In the genomic region with DNA sequence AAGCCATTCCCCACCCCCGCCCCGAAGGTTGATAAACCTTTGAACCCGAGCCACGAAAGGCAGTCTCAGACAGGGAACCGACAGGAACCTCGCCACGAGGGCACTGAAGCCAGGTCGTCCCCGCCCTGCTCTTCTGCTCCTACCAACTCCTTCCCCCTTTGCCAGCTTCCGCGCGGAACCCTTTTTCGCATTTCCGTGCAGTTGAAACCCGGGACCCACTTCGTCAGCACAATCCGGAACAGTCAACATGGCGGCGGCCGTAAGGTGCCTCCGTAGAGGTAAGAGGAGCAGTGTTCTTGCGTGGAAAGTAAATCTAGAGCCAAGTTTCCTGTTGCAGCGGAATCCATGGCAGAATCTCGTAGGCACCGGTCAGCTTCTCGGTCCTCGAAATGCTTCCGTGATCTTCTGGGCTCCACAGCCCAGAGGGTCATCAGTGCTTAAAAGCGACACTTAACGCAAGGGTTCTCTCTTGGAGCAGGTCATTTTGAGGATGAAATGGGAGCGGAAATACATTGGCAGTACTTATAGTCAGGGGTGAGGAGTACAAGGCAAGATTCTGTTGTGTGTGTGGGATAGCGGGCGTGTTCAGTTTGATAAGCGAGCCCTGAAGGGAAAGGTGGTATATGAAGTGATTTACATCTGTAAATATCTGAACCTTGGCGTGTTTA, we compare ENCODE assay signal across 8 mouse cellular contexts. TPM values are rescaled to one million over a fixed set of nuclear protein-coding genes. Genes with fewer than 3 reads are reported as not detected.
A peak's percentile ranks its signal among the peaks of the same experiment; 100 is the strongest.
DNase-seq lines count a peak whose midpoint lies in the region; ATAC-seq and TF ChIP-seq lines count a peak whose summit lies in the region.

No protein-coding gene starts in this region.

- intact Hi-C loops in heart, adult 2 months (cut with DNase I) = loop anchor here (1.0 to 5.0 kb wide), 4 partner anchors 15 to 118 kb away; no protein-coding TSS in a partner anchor

- DNase-seq in 3T3-L1 (ENCODE audit: low read depth, low spot score) = peak; percentile 95
- peak; percentile 73 to 85 for DNase-seq in adrenal gland, postnatal 4 days (ENCODE audit: low spot score in 2 of 2)
- DNase-seq in embryonic facial prominence, embryonic 14.5 days (ENCODE audit: low spot score) = peak; percentile 96
- DNase-seq in heart, adult 2 months = peak; percentile 92 to 94
- DNase-seq in kidney, adult 8-10 months = peak; percentile 92 to 94
- peak; percentile 88 to 91 for DNase-seq in spleen, postnatal 10 days (ENCODE audit: low spot score in 2 of 2)

- H3K4me3 ChIP-seq in embryonic facial prominence, embryonic 14.5 days (ENCODE audit: low read depth, low read length) = peak overlapping the region; percentile 65
- peak overlapping the region; percentile 84 for H3K4me3 ChIP-seq in heart, adult 2 months
- peak overlapping the region; percentile 78 for H3K4me3 ChIP-seq in limb, embryonic 13.5 days
- H3K4me3 ChIP-seq in midbrain, embryonic 16.5 days (ENCODE audit: low read depth, low read length) = peak overlapping the region; percentile 53

- TF ChIP-seq EP300 in heart, adult 2 months (IDR thresholded peaks at IDR 0.05; ENCODE audit: insufficient read depth, low read depth, low read length) = peak; percentile 93

- H3K27ac ChIP-seq in embryonic facial prominence, embryonic 14.5 days (replicated peaks; ENCODE audit: low read depth, low read length) = peak overlapping the region; percentile 83
- peak overlapping the region; percentile 91 for H3K27ac ChIP-seq in heart, adult 2 months
- peak overlapping the region; percentile 72; the same call in 1 of the 2 replicates for H3K27ac ChIP-seq in limb, embryonic 13.5 days
- peak overlapping the region; percentile 64 for H3K27ac ChIP-seq in midbrain, embryonic 16.5 days (ENCODE audit: low read length)

- peak; percentile 97 for TF ChIP-seq POLR2A in heart, adult 2 months (IDR thresholded peaks at IDR 0.05; ENCODE audit: insufficient read depth, low read depth, low read length)

- ATAC-seq in embryonic facial prominence, embryonic 14.5 days (ENCODE audit: low read depth) = peak; percentile 97
- peak; percentile 95 for ATAC-seq in limb, embryonic 13.5 days (ENCODE audit: low FRiP score, low read depth)
- ATAC-seq in midbrain, embryonic 16.5 days = peak; percentile 98

- peak overlapping the region; percentile 73 for H3K9ac ChIP-seq in embryonic facial prominence, embryonic 14.5 days (ENCODE audit: low read depth, low read length)
- peak overlapping the region; percentile 53 for H3K9ac ChIP-seq in heart, adult 2 months (ENCODE audit: low read depth, low read length)
- H3K9ac ChIP-seq in limb, embryonic 13.5 days = peak overlapping the region; percentile 75
- H3K9ac ChIP-seq in midbrain, embryonic 16.5 days (ENCODE audit: low read depth, low read length) = peak overlapping the region; percentile 75

- H3K27me3 ChIP-seq in embryonic facial prominence, embryonic 14.5 days (replicated peaks; ENCODE audit: control insufficient read depth, insufficient read depth, low read length) = no peaks in the 10 kb centered on the region
- H3K27me3 ChIP-seq in heart, adult 2 months (ENCODE audit: control insufficient read depth, insufficient read depth, low read length) = no peaks in the 10 kb centered on the region
- no peaks in the 10 kb centered on the region for H3K27me3 ChIP-seq in limb, embryonic 13.5 days
- H3K27me3 ChIP-seq in midbrain, embryonic 16.5 days (ENCODE audit: control insufficient read depth, insufficient read depth, low read depth, low read length) = no peaks in the 10 kb centered on the region

- H3K79me2 ChIP-seq in heart, adult 2 months (replicated peaks; ENCODE audit: control insufficient read depth, insufficient read depth, low read length) = no peaks in the 10 kb centered on the region

- peaks cover 13% of the 10 kb centered on the region for H3K36me3 ChIP-seq in embryonic facial prominence, embryonic 14.5 days (ENCODE audit: control insufficient read depth, insufficient read depth, low read length)
- H3K36me3 ChIP-seq in heart, adult 2 months (ENCODE audit: control insufficient read depth, insufficient read depth, low read length) = peaks cover 3% of the 10 kb centered on the region
- peaks cover 15% of the 10 kb centered on the region for H3K36me3 ChIP-seq in limb, embryonic 13.5 days
- H3K36me3 ChIP-seq in midbrain, embryonic 16.5 days (ENCODE audit: control insufficient read depth, insufficient read depth, low read length) = 0 out of 2 replicates have a peak, but pooled peaks cover 2% of the 10 kb centered on the region

- H3K4me2 ChIP-seq in embryonic facial prominence, embryonic 14.5 days (ENCODE audit: low read depth, low read length) = peak overlapping the region; percentile 73
- peak overlapping the region; percentile 79 for H3K4me2 ChIP-seq in limb, embryonic 13.5 days (replicated peaks)
- H3K4me2 ChIP-seq in midbrain, embryonic 16.5 days (ENCODE audit: low read length) = peak overlapping the region; percentile 87

- WGBS in embryonic facial prominence, embryonic 14.5 days = under 1% methylated on average over 35 of the region's 35 CpGs
- WGBS in heart, adult 2 months = under 1% methylated on average over 35 of the region's 35 CpGs
- WGBS in limb, embryonic 13.5 days = under 1% methylated on average over 35 of the region's 35 CpGs
- WGBS in midbrain, embryonic 16.5 days = under 1% methylated on average over 35 of the region's 35 CpGs

- no peaks in the 10 kb centered on the region for H3K9me3 ChIP-seq in embryonic facial prominence, embryonic 14.5 days (ENCODE audit: control insufficient read depth, low read length)
- H3K9me3 ChIP-seq in limb, embryonic 13.5 days = no peaks in the 10 kb centered on the region
- no peaks in the 10 kb centered on the region for H3K9me3 ChIP-seq in midbrain, embryonic 16.5 days (replicated peaks; ENCODE audit: control insufficient read depth, low read length, poor library complexity, severe bottlenecking)

- TF ChIP-seq CTCF in heart, adult 2 months (IDR thresholded peaks at IDR 0.05) = no peak

- H3K4me1 ChIP-seq in embryonic facial prominence, embryonic 14.5 days (ENCODE audit: control insufficient read depth, insufficient read depth, low read length) = peaks cover 18% of the 10 kb centered on the region
- peaks cover 3% of the 10 kb centered on the region for H3K4me1 ChIP-seq in heart, adult 2 months (ENCODE audit: control insufficient read depth, insufficient read depth, low read length)
- H3K4me1 ChIP-seq in limb, embryonic 13.5 days = peaks cover 9% of the 10 kb centered on the region; the same call in 1 of the 2 replicates
- peaks cover 12% of the 10 kb centered on the region for H3K4me1 ChIP-seq in midbrain, embryonic 16.5 days (ENCODE audit: control insufficient read depth, insufficient read depth, low read length)

RNA-seq across cellular contexts. Expression of a gene that starts 0.8 kb away (rescaled TPM):
- 10 to 100 TPM; 23.5 to 23.8 TPM for total RNA-seq in adrenal gland, postnatal 4 days (2021)
- 18.6 and 19.0 TPM in 2 replicates for polyA plus RNA-seq in embryonic facial prominence, embryonic 14.5 days (2014; fragmentation: Nextera tagmentation; extraction: Ambion mirVana)
- 10 to 100 TPM; 25.8 to 27.4 TPM for total RNA-seq in heart, adult 2 months (2021)
- polyA plus RNA-seq in heart, adult 2 months (2012; rRNA removed) = 4.8 and 9.0 TPM in 2 replicates
- 21.4 and 22.2 TPM in 2 replicates for polyA plus RNA-seq in limb, embryonic 13.5 days (2015; fragmentation: Nextera tagmentation; extraction: Ambion mirVana)
- polyA plus RNA-seq in midbrain, embryonic 16.5 days (2015; fragmentation: Nextera tagmentation; extraction: Ambion mirVana) = 15.2 and 16.5 TPM in 2 replicates

RNA-seq across cellular contexts. Expression of a gene that starts 46.1 kb away (rescaled TPM):
- 100 to 1,000 TPM; 104 to 124 TPM for total RNA-seq in adrenal gland, postnatal 4 days (2021)
- 25.9 and 30.2 TPM in 2 replicates for polyA plus RNA-seq in embryonic facial prominence, embryonic 14.5 days (2014; fragmentation: Nextera tagmentation; extraction: Ambion mirVana)
- 10 to 100 TPM; 49.6 to 54.3 TPM for total RNA-seq in heart, adult 2 months (2021)
- 6.8 and 12.8 TPM in 2 replicates for polyA plus RNA-seq in heart, adult 2 months (2012; rRNA removed)
- polyA plus RNA-seq in limb, embryonic 13.5 days (2015; fragmentation: Nextera tagmentation; extraction: Ambion mirVana) = 23.3 and 26.2 TPM in 2 replicates
- polyA plus RNA-seq in midbrain, embryonic 16.5 days (2015; fragmentation: Nextera tagmentation; extraction: Ambion mirVana) = 12.1 and 15.3 TPM in 2 replicates

Comparison
In these comparisons a context has a peak if more than half of its experiments do, and no peak if none do; other contexts are left out.
1. Peak in every context shown above with its lines: DNase-seq, ATAC-seq, H3K4me3 ChIP-seq and H3K27ac ChIP-seq.